Mouse (Mus musculus) kidney, adult 2 months (tissue): ENCODE results near the gene Bsn.

Experiments used
- CTCF ChIP-seq: fragments of 200-500 bp; conservative IDR thresholded peaks from 2 replicates; pipeline ENCODE4 v1.5.1; 2011; ENCODE audit warnings: low read depth, mild to moderate bottlenecking, control low read depth, low read length, moderate library complexity, mixed read lengths; ENCODE audit not compliant: insufficient read depth, insufficient read length
- POLR2A ChIP-seq: fragments of 200-500 bp; IDR thresholded peaks from one replicate; pipeline ENCODE4 v1.6.1; 2011; ENCODE audit warnings: low read depth, low read length, control low read depth

DNA sequence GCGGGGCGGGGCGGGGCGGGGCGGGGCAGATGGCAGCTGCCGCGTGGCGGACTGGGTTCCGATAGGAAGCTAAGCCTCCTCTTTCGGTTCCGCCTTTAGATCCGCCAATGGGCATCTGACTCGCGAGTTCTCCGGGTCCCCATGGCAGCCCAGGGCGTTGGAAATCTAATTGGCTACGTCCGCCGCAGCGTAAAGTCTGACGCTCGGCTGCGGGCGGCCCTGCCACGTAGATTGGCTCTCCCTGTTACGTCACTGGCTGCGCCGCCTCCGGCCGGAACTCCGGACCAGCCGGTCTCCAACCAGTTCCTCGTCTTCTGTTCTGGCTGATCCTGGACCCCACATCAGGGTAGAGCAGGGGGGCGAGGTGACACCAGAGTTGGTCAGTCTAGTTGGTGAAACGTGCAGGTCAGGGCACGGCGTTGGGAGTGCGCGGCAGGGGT is 141.1 kb downstream of the Bsn start, which contains the start of gene Gmppb:
- TF ChIP-seq CTCF = no peak
- no peak for TF ChIP-seq POLR2A
